Mouse (Mus musculus): ENCODE measurements around the gene Knop1.

Gene Knop1

DNA sequence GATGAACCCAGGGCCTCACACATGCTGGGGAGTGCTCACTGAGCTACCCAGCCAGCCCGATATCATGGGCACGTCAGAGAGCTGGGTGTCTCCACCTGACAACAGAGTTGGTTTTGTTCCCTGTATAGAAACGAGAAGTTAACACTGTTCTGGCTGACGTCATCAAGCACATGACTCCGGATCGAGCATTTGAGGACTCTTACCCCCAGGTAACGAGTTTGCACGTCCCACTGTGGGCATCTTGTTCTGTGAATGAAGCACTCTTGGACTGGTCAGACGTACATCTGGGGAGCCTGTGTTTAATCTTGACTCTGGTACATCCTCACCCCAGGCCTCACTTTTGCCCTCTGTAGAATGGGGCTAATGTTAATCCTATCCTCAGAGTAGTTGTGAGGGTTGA lies 59.2 kb downstream of the Knop1 start:
- no peak for DNase-seq

DNA sequence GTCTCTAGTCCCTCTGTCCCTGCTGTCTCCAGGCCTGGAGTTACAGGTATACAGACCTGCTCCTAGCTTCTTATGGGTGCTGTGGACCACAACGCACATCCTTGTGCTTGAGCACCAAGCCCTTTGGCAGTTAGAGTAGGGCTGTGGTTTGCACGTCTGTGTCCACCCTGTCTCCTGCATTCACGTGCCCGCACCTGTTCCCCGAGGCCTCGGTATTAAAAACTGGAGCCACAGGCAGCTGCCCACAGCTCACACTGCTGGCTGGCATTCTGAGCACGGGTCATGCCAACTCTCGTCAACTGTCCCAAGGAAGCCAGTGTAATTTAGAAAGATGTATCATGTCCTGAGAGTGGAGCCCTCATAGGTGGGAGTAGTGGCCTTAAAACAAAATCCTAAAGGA lies 60.3 kb downstream of the Knop1 start:
- DNase-seq = no peak

DNA sequence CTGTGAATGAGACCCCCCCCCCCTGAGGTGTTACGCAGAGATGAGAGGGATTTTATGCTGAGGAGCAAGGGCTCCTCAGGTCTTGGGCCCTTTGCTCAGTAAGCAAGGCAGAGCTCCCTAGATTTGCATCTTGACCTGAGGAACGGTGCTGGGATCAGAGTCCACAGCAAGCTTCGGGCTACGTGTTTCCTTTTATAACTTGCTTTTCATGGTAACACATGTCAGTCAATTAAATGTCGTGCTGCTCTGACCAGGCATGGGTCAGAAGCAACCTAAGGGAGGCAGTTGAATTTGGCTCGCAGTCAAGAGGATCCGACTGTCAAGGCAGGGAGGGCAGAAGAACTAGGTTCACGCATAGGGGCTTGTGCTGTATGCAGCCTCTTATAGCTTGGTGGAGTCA lies 62.2 kb downstream of the Knop1 start:
- DNase-seq = no peak
